Mouse (Mus musculus) kidney, postnatal 36 days (tissue): ENCODE results near the gene Cachd1.
A peak's percentile ranks its signal among the peaks of the same experiment; 100 is the strongest.

Experiments
- DNase-seq, 2 experiments: peaks; one replicate each; pipeline ENCODE4 v3.0.0; 2021 to 2022; ENCODE audit warnings: mixed read lengths in 2 of 2

Cachd1 gene

DNA sequence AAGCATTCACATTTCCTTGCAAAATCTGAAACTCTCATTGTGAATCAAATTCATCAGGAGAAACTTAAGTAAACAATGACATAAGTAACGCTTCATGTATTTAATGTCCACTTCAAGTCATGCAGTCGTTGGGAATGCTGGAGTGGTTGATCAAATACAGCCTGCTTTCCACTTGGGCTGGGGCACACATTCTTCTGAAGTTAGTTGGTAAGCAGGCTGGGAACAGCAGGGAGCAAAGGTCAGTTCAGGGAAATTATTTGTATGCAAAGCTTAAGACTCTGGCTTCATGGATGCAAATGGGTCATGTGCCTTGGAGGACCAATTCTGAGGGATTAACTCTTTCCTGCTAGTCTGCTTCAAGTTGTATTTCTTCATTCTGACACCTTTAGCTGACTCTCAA, 16.7 kb downstream of the Cachd1 start:
- peak; percentile 68 to 90 for DNase-seq

DNA sequence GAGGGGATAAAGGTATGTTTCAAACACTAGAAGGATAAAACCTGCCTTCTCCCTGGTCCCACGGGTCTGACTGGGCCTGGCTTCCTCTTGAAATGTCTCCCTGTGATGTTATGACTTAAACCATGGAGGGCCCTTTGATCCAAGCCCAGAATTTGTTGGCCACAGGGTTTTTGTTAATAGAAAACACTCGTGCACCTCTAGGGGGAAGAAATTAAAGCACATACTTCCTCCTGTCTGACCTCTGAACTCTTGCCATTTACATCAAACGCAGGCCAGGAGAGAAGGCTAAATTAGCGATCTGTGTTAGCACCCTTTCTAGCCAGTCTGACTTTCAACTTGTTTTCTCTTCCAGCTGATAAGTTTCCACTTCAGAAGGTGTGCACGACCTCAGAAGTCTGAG, 19.0 kb downstream of the Cachd1 start:
- no peak for DNase-seq

DNA sequence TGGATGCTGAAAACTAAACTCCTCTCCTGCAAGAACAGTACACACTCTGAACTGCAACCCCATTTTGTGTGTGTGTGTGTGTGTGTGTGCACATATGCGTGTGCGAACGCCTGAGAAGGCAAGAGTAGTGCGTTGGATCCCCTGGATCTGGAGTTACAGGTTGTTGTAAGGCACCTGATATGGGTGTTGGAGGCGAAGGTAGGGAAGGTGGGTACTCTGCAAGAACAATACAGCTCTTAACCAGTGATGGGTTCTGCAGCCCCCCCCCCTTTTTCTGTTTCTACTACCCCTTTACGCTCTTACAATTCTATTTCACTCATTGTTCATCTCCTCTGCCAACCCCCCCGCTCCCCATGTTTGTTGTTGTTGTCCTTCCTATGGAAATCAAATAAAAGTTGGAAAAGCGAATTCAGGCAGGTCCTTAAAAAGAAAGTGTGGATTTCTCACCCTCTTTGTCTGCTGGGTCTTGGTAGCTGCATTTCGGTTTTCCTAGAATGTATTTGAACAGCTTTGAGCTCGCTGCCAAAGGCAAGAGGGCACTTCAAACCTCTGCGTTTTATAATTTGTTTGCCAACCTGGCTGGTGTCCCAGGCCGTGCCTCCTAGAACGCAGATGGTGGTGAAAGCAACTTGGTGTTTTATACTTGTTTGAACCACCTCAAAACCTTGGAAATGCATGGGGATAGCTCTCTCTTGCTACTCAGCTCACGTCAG, 24.4 kb downstream of the Cachd1 start:
- peak; percentile 80 to 83 for DNase-seq

- DNase-seq, result no peak
These were observed 24.9 kb downstream of the Cachd1 start for GRCm38 (mm10) chr4:100801443-100801786.

GRCm38 (mm10) chr4:100811057-100811695, 34.7 kb downstream of the Cachd1 start:
- DNase-seq, result no peak

DNA sequence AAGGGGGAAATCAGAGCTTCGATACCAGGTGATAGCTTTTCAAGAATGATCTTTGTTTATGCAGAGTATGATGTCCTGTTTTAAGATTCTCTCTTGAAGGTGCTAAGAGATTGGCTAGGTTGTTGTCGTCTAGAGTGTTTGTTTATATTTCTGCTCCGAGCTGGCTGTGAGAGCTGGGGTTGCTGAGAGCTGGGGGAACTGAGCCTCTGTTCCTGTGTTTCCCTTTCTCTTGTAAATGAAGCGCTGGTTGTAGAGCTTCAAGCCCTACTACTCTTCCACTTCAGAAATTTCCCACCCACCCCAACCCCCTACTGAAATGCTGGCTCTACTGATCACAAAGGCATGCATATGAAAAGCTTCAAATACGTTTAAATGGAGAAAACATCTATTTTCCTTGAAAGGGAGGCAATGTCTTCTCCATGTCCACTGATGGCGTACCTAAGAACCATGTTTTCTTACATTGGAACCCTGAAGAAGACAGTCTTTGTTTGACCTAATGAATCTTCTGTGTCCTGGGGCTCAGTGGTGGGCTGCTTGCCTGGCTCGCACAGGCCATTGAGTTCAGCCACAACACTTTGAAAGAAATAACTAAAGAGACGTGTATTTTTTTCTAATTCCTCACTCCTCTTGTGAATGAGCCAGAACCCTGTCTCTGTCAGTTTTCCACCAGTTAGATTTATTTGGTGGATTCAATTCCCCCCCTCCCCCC, 35.5 kb downstream of the Cachd1 start:
- no peak for DNase-seq

DNA sequence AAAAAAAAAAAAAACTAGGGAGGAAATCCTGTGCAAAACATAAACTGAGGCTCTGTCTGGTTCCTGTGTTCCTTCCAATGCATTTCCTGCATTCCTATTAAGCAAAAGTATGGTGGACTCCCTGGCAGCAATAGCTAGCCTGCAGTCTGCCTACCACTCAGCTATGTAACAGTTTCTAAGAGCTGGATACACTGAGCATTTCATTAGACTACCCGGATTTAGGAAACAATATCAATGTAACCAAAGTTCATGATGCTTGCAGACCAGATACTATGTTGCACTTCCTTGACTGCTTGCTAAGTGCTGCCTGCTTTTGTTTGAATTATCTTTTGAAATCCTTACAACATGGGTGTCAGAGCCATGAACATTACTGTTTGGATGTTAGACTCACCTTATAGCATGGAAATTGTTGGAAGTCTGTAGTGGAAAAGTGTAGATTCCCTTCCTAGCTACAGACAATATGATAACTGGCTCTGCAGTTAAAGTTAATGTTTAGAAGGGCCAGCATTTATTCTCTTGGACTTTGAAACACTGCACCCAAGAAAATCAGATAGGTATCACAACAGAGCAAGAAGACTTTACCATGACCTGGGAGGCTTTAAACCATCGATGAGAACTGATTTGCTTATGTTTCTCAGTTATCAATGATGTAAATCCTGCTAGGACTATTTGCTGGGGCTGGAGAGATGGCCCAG, 37.4 kb downstream of the Cachd1 start:
- no peak for DNase-seq

- DNase-seq, result no peak
These were observed 42.8 kb downstream of the Cachd1 start for GRCm38 (mm10) chr4:100819238-100819637.

DNA sequence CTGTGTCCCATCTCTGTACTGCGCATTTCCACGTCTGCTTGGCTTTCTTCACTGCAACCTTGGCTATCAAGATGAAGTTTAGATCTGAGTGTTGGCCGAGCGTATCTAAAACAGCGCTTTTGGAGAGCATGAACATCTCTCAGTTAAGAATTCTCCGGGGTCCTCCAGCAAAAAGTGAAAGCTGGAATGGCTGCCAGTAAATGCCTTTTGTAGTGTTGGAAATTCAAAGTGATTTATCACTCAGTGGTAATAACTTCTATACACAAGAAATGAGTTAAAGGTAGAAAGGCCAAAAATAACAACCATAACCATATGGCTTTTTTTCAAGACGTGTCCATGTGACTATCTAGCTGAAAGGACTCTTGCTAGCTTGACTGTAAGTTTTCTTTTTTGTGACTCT, 46.1 kb downstream of the Cachd1 start:
- DNase-seq, result no peak

GRCm38 (mm10) chr4:100827374-100827773, 50.9 kb downstream of the Cachd1 start:
- no peak for DNase-seq

- peak in 1 of 2 experiments; percentile 38 for DNase-seq
These were observed 52.3 kb downstream of the Cachd1 start for GRCm38 (mm10) chr4:100828737-100829136.

DNA sequence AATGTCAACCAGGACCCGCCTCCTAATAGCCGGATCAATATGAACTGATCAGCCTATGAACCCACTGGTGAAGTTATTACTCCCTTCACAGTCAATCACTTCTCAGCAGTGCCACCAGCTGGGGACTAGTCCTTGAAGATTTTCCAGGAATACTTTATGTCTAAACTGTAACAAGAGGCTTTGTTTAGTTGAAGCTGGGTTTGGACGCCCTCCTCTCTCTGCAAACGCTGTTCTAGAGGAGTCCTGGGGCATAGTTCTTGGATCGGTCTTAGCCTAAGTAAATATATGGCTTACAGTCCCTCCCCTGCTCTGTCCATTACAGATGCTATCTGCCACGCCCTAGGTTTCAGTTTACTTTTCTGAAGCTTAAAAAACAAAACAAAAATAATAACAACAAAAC, 60.7 kb downstream of the Cachd1 start:
- DNase-seq, result peak in 1 of 2 experiments; percentile 25

- no peak for DNase-seq
These were observed 66.2 kb downstream of the Cachd1 start for GRCm38 (mm10) chr4:100842629-100843028.

GRCm38 (mm10) chr4:100843119-100843518, 66.6 kb downstream of the Cachd1 start:
- DNase-seq, result no peak

GRCm38 (mm10) chr4:100850846-100851495, 74.5 kb downstream of the Cachd1 start:
- peak; percentile 51 to 53 for DNase-seq

- peak in 1 of 2 experiments; percentile 30 for DNase-seq
These were observed 76.0 kb downstream of the Cachd1 start for GRCm38 (mm10) chr4:100852448-100852847.

- no peak for DNase-seq
These were observed 77.0 kb downstream of the Cachd1 start for GRCm38 (mm10) chr4:100853426-100853825.

- no peak for DNase-seq
These were observed 78.9 kb downstream of the Cachd1 start for GRCm38 (mm10) chr4:100855373-100855772.

GRCm38 (mm10) chr4:100857411-100857869, 81.0 kb downstream of the Cachd1 start:
- DNase-seq, result no peak

GRCm38 (mm10) chr4:100863861-100864428, 87.5 kb downstream of the Cachd1 start:
- DNase-seq, result no peak

- peak in 1 of 2 experiments; percentile 34 for DNase-seq
These were observed 88.9 kb downstream of the Cachd1 start for GRCm38 (mm10) chr4:100865423-100865822.
